Mouse (Mus musculus) G1E-ER4 (cell line): ENCODE results near the gene Tmem132b. TPM values are rescaled to one million over a fixed set of nuclear protein-coding genes. Genes with fewer than 3 reads are reported as not detected.

Source experiments
- GATA1 ChIP-seq: IDR thresholded peaks from one replicate; pipeline ENCODE4 v1.8.0; 2012; ENCODE audit warnings: low read length, inconsistent platforms
- polyA plus RNA-seq: library from polyadenylated mRNA; stranded (reverse); fragments of >175 nt; gene quantifications from 2 replicates; pipeline ENCODE4 v1.2.3, GENCODE M21; 2012

The Tmem132b gene
- polyA plus RNA-seq, 1 experiment = 0.01 TPM

- TF ChIP-seq GATA1 = no peak
Observed at GRCm38 (mm10) chr5:125675623-125676022, 144.0 kb downstream of the Tmem132b start.

- no peak for TF ChIP-seq GATA1
Observed at GRCm38 (mm10) chr5:125676025-125676623, 144.6 kb downstream of the Tmem132b start.

DNA sequence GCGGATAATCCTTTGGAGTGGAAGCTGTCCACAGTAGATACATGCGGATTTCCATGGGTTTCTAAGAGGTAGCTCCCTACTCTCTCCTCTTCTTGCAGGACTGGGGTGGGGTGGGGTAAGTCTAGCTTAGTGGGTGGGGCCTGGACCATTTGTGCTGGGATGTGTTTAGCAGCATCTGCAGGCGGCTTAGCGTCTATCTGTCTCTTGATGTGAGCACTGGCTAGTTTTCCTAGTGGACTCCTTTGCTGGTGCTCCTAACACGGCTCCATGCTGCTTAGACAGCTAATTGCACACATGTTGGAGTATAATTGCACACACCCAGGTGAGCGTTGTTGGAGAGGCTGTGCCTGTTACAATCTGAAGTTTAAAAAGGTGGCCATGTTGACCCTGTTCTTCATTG lies 149.3 kb downstream of the Tmem132b start:
- no peak for TF ChIP-seq GATA1

DNA sequence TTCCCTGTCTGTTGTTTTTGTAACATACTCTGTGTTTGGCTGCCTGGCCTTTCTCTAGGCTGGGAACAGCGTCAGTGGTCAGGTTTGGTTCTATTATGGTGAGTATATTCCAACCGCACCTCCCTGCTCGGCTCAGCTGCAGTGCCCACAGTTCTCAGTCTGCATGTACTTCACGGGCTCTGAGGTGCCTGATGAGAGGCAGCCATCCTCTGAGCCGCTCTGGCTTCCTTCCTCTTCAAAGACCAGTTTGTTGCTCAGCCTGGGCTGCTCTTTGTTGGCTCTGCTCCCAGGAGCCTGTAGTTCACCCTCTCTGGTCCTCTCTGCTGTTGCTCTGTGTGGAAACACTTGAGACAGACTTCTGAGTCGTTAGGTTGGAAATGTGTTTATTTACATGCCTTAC lies 151.9 kb downstream of the Tmem132b start:
- no peak for TF ChIP-seq GATA1

DNA sequence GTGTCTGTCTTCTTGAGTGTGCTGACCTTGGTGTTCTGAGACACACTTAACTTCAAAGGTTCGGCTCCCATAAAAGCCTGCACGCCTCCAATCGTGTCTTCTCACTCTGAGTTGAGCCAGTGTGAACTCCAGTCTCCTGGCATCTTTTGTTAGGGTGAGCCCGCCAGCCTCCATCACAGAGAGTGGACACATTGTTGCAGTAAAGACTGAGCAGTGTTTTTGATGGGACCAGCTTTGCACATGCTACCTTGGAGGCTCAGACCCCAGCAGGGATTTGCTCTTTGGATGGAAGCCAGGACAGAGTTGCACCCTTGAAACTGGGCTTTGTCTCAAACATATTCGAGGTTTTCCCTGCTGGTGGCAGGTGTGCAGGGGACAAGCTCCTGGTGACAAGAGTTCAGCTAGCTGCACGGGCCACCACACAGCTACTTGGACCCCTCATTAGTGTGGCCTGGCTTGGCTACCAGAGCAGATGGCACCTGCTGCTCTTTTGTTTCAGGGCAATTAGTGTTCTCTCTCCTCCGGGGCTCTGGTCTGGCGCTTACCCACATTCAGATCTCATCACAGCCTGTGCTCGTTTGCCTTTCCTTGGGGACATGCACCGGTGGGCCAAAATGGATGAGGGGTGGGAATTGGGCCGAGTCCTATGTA lies 154.2 kb downstream of the Tmem132b start:
- TF ChIP-seq GATA1 = no peak

DNA sequence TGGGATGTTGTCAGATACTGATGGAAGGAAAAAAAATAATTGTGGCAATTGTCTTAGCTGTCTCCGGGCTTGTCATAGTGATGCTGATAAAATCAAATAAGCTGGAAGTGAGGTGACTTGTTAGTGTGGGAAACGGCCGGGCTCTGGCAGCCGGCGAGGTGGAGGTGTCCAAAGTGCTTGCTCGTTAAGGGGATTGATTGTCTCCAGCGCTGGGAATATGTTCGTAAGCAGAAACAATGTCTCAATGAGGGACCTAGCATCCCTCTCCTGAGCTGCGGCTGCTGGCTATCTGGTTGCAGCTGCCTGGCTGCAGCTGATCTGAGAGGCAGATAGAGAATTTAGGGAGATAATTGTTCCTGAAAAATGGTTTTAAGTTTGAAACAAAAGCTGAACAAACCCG lies 161.0 kb downstream of the Tmem132b start:
- TF ChIP-seq GATA1 = no peak

- TF ChIP-seq GATA1 = no peak
Observed at GRCm38 (mm10) chr5:125699395-125699794, 167.8 kb downstream of the Tmem132b start.

GRCm38 (mm10) chr5:125700234-125700633 lies 168.7 kb downstream of the Tmem132b start:
- TF ChIP-seq GATA1 = no peak

DNA sequence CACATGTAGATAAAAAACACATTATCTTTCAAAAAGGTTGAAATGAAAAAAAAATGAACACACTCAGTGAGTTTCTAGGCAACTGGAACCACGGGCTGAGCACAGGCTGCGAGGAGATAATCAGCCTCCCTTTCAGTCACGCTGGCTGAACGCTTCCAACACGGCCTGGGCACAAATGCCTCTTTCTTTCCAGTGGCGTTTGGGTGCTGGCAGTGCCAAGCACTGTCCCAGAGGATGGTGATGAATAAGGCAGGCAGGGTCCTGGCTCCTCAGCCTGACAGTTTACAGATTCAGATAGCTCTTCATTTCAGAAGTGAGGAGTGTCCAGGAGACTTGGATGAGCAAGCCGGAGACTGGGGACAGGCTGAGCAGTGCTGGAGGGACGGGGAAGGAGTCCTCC lies 173.8 kb downstream of the Tmem132b start:
- TF ChIP-seq GATA1 = no peak

DNA sequence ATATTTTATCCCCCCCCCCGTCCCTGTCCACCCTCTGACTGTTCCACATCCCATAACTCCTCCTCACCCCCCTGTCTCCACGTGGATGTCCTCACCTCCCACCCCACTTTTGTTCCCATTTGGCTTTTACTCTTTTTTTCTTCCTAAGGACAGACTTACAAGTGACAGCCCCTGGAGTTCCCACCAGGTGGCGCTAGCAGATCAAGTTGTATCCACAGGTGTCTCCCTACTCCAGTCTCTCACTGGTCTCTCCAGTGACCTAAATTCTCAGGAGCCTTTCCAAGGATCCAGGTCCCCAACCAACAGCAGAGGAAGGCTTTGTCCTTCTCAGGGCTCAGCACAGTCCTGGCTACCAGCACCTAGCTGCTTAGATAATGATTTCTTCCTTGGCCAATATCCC lies 177.6 kb downstream of the Tmem132b start:
- no peak for TF ChIP-seq GATA1

DNA sequence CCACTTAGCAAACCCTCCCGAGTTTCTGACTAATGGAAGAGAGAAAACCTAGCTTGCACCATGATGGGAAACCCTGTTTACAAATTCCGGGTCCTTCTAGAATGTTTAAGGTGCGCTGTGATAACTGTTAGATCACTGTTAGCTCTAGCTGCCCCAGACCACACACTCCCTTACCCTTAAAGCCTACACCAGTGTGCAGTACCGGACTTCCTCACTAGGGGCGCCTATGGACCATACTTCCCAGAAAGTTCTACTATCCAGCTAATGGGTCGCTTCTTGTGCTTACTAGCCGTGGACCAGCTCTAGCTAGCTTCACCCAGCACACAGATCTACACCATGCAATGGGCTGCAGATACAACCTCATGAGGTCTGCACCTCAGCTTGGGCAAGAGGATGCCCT lies 195.2 kb downstream of the Tmem132b start:
- TF ChIP-seq GATA1 = no peak

DNA sequence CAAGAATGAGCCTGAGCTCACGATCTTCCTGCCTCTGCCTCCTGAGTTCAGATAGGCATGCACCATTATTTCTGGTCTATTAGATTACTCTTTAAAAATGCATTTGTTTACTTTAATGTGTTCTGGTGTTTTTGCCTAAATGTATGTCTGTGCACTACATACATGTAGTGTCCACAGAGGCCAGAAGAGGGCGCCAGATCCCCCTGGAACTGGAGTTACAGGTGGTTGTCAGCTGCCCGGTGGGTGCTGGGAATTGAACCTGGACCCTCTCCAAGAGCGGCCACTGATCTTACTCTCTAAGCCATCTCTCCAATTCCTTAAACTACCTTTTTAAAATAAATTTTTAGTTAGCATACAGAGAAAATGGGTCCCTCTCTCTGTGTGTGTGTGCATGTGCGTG lies 195.9 kb downstream of the Tmem132b start:
- no peak for TF ChIP-seq GATA1

- no peak for TF ChIP-seq GATA1
Observed at GRCm38 (mm10) chr5:125727936-125728335, 196.4 kb downstream of the Tmem132b start.

DNA sequence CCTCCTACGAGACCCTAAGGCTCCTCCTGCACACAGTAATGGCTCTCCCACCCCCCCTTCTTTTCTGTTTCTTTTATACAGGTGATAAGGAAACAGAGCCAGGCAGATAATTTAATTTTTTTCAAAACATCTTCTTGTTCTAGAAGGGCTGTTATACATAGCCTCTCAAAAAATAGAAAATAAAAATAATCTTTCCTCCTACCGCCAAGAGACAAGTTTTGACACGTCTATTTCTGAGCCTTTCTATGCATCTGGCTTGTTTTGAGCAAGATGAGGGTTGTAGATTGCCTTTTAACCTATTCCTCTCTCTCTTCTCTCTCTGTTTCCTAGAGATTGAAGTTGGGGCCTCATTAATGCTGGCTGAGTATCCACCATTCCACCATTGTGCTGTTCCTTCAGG lies 196.9 kb downstream of the Tmem132b start:
- TF ChIP-seq GATA1 = no peak

GRCm38 (mm10) chr5:125733806-125734205 lies 202.2 kb downstream of the Tmem132b start:
- no peak for TF ChIP-seq GATA1

DNA sequence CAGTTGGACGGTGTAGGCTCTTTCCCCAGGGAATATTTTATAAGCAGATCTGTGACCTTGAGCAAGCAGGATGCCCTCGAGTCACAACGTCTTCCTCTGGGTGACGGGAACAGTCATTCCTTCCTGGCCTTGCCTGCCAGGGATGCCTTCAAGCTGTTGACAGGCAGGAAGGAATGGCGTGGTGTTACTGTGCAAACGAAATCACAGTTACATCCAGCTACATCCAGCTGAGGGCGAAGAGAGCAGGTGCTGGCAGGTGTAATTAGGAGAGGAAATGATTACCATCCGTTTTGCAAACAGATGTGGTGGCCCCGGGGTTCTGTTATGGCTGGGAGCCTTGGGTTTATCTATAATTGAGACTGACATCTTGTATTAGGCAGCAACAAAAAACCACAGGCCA lies 205.5 kb downstream of the Tmem132b start:
- TF ChIP-seq GATA1 = no peak

DNA sequence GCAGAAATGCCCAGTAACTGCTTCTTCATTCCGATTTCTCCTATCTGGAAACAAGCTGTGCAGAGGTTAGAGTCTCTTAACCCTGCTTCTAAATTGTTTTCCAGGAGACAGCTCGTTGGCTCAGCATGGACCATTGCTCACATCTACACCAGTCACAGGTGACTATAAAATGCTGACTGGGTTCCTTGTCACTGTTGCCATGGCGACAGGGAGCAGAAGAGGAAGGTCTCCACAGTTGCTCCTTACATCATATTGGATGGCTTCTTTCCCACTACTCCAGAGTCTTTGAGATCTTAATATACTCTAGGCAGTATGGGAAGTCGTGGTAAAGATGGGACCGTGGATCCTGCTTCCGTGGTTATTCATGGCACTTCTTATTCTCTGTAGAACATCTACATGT lies 211.9 kb downstream of the Tmem132b start:
- no peak for TF ChIP-seq GATA1
